Mouse (Mus musculus) cerebellum, adult 2 months (tissue): ENCODE measurements around the gene She.

Source experiments
- CTCF ChIP-seq: fragments of 200-500 bp; IDR thresholded peaks from 2 replicates; pipeline ENCODE4 v1.5.1; 2011; ENCODE audit warnings: low read depth, mild to moderate bottlenecking, control low read depth, low read length, moderate library complexity, borderline replicate concordance; ENCODE audit not compliant: insufficient read depth
- POLR2A ChIP-seq: fragments of 200-500 bp; IDR thresholded peaks from 2 replicates; pipeline ENCODE4 v1.6.1; 2011; ENCODE audit warnings: low read length, control low read depth, borderline replicate concordance; ENCODE audit not compliant: insufficient read depth

GRCm38 (mm10) chr3:89897204-89897796 lies 66.1 kb downstream of the She start:
- no peak for TF ChIP-seq POLR2A
- TF ChIP-seq CTCF, result no peak
